Mouse (Mus musculus): ENCODE results near the gene Treml1.

Treml1 gene

DNA sequence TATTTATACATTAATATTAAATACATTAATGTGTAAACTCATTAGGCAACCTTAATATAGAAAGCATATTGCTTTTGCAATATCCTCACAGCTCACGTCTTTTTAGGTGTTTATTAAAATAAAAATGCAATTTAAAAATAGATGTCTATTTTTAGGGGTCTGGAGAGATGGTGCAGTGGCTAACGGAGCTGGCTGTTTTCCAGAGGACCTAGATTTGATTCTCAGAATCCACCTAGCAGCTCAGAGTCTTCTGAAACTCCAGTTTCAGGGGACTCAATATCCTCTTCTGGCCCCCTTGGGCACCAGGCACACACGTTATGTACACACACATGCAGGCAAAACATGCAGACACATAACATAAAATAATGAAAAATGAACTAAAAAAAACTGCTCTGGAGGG lies 2.6 kb downstream of the Treml1 start:
- no peak for DNase-seq

- no peak for DNase-seq
These were observed 3.2 kb downstream of the Treml1 start for GRCm38 (mm10) chr17:48362966-48363365.

GRCm38 (mm10) chr17:48363421-48363965 lies 3.8 kb downstream of the Treml1 start:
- no peak for DNase-seq

- no peak for DNase-seq
These were observed 5.9 kb downstream of the Treml1 start for GRCm38 (mm10) chr17:48365511-48366155.

DNA sequence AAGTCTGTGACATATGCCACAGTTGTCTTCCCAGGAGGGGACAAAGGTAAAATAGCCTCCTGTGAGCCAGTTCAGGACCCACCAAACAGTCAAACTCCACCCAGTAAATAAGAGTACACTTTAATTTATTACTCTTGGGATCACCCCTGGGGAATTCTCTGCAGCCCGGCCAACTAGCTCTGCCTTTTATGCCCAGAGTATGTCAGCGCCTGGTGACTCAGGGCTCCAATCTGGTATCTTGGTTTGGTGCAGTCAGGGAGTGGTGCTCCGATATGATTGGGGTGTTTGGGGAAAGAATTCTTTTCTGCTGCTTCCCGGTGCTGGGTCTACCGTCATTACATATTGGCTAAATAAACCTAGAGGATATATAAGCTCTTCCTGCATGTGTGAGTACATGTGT lies 7.1 kb downstream of the Treml1 start:
- no peak for DNase-seq

GRCm38 (mm10) chr17:48371621-48372020 lies 11.9 kb downstream of the Treml1 start:
- DNase-seq: no peak

GRCm38 (mm10) chr17:48372987-48373386 lies 13.3 kb downstream of the Treml1 start:
- DNase-seq: no peak

GRCm38 (mm10) chr17:48376102-48376501 lies 16.4 kb downstream of the Treml1 start:
- no peak for DNase-seq

GRCm38 (mm10) chr17:48379050-48379449 lies 19.3 kb downstream of the Treml1 start:
- no peak for DNase-seq

DNA sequence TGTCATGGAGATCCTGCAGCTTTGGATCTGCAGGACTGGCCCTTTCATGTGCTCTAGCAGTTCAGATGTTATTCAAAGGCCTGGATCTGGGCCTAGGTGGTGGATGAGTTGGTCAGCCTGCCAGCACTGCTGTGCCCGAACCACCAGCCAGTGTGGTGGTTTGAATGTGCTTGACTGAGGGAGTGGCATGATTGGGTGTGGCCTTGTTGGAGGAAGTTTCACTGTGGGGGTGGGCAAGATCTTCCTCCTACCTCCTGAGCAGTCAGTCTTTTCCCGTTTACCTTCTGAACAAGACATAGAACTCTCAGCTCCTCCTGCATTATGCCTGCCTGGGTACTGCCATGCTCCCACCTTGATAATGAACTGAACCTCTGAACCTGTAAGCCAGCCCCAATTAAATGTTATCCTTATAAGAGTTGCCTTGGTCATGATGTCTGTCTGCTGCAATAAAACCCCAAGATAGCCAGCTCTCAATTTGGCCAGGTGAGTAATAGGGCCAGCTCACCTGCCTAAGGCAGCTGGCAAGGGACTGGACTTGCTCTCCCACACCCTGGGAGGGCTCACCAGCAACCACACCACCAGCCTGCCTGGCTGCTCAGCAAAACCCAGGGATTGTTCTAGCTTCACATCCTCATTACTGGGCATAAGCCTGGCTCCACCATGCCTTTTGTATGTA lies 26.2 kb downstream of the Treml1 start:
- DNase-seq: no peak

DNA sequence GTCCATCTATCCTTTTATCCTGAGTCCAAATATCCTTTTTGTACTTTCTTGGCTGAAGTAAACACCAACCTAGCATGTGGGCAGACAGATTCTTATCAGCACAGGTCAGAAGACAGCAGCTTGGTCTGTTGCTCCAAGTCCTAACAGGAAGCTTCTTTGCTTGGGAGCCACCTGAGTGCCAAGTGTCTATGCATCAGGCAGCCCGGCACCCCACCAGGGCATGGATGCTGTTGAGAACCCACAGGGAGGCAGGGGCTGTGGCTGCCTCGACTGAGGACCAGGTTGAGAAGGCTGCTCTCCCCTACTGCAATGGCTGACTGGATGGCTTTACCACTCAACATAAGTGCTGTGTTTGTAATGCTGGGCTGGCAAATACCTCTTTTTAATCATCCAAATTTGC lies 28.9 kb downstream of the Treml1 start:
- DNase-seq: no peak

DNA sequence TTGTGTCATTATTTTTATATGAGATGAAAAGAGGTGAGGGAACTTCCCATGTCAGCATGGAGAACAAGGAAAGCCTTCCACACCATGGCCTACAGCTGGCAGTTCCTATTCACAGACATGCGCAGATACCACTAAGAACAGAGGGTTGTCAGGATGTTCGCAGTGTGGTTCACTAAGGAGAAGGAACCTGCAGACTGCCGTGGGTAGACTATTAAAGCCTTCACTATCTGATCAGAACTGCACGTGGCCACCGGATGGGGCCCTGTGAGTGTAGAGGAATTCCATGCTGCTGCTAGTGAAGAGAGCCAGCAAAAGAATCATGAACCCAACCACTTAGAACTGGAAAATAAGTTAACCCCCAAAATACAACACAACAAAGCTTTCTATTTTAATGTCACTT lies 29.7 kb downstream of the Treml1 start:
- no peak for DNase-seq

DNA sequence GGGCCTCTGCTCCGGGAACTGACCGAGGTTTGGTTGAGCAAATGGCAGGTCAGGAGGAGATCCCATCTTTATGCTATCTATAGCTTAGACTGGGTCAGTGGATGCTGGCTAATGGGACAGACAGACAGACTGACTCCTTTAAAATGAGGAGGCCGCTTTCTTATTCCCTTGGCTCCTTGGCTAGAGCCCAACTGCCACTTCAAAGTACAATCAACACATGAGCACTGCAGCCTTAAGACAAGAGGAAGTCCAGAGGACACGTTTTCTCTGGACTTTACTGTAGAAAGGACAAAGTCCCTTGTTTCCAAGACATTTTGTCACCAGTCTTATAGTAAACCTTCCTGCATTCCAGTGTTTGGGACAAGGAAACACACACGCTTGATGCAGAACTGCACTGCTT lies 31.7 kb downstream of the Treml1 start:
- DNase-seq: no peak

DNA sequence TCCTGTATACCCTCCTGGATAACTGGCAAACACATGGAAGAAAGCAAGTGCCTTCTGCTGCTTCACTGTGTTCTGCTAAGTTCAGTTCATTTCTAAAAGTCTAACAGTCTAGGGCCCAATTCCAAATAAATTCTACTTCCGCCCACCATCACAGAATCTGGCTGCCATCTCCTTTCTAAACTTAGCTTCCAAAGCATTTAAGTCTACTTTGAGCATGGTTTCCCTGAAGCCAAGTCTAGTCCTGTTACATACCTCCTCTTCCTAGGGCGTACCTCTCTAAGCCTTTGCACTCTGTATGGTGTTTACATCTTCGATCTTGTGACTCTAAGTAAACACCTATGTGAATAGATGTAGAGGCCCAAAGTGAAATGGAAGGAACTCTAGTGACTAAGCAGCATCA lies 32.9 kb downstream of the Treml1 start:
- DNase-seq: no peak

DNA sequence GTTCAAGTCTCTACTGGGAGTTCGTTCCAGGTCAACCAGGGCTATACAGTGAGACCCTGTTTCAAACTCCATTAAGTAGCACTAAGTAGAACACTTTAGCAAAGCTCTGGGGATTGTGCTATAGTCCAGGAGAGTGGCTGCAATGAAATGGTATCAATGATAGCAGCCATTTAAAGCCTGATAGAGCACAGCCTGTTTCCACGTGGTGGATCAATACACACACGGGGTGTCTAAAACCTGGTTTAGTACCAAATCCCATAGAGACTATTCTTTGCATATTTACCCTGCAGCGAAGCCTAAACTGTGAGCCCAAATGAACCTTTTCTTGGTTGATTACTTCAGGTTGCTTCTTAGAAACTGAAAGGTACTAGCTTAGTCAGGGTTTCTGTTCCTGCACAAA lies 42.0 kb downstream of the Treml1 start:
- no peak for DNase-seq

DNA sequence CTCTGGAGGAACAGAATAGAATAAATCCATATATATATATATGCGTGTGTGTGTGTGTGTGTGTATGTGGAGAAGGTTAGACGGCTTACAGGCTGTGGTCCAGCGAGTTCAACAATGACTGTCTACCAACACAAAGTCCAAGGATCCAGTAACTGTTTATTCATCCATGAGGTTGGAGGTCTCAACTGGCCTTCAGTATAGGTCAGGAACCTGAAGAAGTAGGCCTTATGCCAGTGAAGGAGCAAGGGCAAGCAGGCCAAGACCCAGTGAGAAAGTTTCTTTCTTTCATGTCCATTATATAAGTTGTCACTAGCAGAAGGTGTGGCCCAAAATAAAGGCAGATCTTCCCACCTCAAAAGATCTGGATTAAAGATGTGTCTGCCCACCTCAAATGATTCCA lies 43.0 kb downstream of the Treml1 start:
- no peak for DNase-seq

- no peak for DNase-seq
These were observed 44.1 kb downstream of the Treml1 start for GRCm38 (mm10) chr17:48403848-48404247.

DNA sequence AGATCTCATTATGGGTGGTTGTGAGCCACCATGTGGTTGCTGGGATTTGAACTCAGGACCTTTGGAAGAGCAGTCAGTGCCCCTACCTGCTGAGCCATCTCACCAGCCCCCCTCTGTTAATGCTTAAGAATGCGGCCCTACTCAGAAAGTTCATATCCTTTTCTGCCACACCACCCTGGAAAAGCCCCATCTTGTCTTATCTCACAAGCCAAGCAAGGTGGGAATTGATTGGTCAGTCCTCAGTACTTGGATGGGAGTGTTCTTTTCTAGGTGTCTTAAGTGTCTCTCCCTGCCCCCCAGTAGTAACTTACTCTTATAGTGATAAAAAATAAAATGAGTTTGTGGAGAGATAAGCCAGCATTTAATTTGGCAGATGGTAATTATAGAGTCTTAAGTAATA lies 45.0 kb downstream of the Treml1 start:
- no peak for DNase-seq

DNA sequence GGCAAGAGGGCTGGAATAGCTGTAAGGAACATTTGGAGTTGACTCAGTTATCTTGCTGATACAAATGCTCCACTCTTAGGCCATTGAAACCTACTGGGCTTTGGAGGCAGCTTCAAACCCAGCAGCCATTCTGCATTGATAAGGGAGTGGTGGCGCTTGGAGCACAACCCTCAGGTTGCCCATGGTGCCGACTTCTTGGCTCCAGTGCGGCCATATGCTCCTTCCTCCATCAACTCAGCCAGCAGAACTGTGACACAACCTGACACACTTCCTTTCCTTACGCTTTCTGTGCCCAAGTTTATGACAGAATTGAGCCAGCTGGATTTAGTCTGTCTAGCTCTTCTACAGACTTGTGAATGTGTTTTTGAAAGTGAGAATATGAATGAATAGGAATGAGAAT lies 47.4 kb downstream of the Treml1 start:
- no peak for DNase-seq

DNA sequence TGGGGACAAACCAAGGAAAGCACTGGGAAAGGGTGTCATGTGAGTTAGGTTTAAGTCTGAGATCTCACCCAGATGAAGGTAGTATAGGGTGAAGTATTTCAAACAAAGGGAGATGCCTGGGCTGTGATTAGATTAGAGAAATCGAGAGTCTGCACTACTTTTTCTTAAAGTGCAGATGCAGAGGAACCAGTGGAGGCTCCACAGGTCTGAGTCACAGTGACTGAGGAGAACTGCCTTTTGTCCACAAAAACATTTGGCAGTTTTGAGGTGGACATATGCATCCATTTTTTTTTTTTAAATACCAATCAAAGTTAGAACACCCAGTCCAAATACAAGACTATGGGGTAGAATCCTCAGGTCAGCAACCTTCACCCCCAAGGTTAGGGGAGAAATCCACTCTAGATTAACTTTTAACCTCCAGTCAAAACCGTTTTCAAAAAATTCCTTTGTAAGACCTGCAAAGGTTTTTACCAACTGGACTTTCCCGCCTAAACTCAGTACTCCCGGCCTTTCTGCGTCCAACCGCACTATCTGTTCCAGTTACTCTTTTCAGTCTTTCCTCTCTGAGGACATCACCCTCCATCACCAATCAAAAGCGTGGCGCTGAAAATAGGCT lies 48.3 kb downstream of the Treml1 start:
- no peak for DNase-seq

GRCm38 (mm10) chr17:48408526-48409291 lies 49.0 kb downstream of the Treml1 start:
- DNase-seq: peak; percentile 90

GRCm38 (mm10) chr17:48409380-48410298 lies 49.9 kb downstream of the Treml1 start, which contains the start of the genes Nfya and Oard1:
Gene Nfya (minus strand): TSS chr17:48409906.
Gene Oard1 (plus strand): TSS chr17:48410014.
- peak; percentile 100 for DNase-seq
